Mouse (Mus musculus) liver, postnatal 0 days (tissue): ENCODE measurements around the gene Minos1.

ENCODE experiments used
- CTCF ChIP-seq: sonication (generic); IDR thresholded peaks from 2 replicates; pipeline ENCODE4 v1.5.1; 2016; ENCODE audit warnings: antibody characterized with exemption, low read depth
- EP300 ChIP-seq: IDR thresholded peaks from 2 replicates; pipeline ENCODE4 v1.6.1; 2016; ENCODE audit warnings: antibody characterized with exemption, low read depth, mild to moderate bottlenecking

DNA sequence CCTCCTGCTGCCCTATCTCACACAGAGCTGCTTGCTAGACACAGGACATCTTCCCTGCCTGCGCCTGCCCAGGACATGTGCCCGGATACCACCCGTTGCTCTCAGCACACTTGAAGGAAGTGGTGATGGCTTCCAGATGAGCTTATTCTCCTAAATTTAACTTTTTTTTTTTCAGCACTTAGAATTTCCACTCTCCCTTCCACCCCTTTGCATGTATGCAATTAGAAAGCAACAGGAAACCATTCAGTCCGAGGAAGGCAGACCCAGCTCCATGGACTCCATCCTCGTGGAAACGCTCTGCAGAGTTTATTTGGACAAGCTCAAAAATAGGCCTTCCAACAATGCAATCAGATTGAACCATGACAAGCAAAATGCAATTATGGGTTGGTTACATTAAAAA is 29.4 kb downstream of the Minos1 start:
- TF ChIP-seq CTCF (no peak), EP300 (no peak)
